Mouse (Mus musculus): ENCODE data around the gene Cryz. TPM values are rescaled to one million over a fixed set of nuclear protein-coding genes. Genes with fewer than 3 reads are reported as not detected.

Cryz gene
- polyA plus RNA-seq, 1 experiment from 2014 or later = 9.2 TPM

Other genes starting within 250 kb of the Cryz start
- 8.1 and 10.0 TPM in 2 replicates for gene Tyw3, start 393 bp downstream of the Cryz start, polyA plus RNA-seq (2015; fragmentation: Nextera tagmentation; extraction: Ambion mirVana)
- 0.15 and 0.68 TPM in 2 replicates for gene Erich3, start 67.1 kb downstream of the Cryz start, polyA plus RNA-seq (2015; fragmentation: Nextera tagmentation; extraction: Ambion mirVana)